Mouse (Mus musculus) heart, adult 18-20 months (tissue): ENCODE data around the gene Drc7. TPM values are rescaled to one million over a fixed set of nuclear protein-coding genes. Genes with fewer than 3 reads are reported as not detected.

ENCODE experiments used
- total RNA-seq, 2 experiments: library from RNA; stranded (reverse); gene quantifications; 2 replicates each; pipeline ENCODE4 v1.2.3; 2021

The Drc7 gene
- total RNA-seq, 2 experiments from 2014 or later: not detected

Other genes with a start within 250 kb of the Drc7 start
- 1 to 10 TPM in 1 of 2 experiments, not detected in 1; 1.5 TPM for gene Ccl17, start 244.7 kb upstream of the Drc7 start, total RNA-seq
- 100 to 1,000 TPM; 627 to 660 TPM for gene Coq9, start 216.8 kb upstream of the Drc7 start, total RNA-seq
- 10 to 100 TPM; 66.6 to 74.8 TPM for gene Ciapin1, start 216.7 kb upstream of the Drc7 start, total RNA-seq
- gene Polr2c, start 197.7 kb upstream of the Drc7 start, total RNA-seq: 10 to 100 TPM; 62.3 to 65.6 TPM
- 10 to 100 TPM; 11.9 to 16.6 TPM for gene Dok4, start 178.8 kb upstream of the Drc7 start, total RNA-seq
- 1 to 10 TPM; 3.8 to 4.1 TPM for gene Ccdc102a, start 137.0 kb upstream of the Drc7 start, total RNA-seq
- under 1 TPM in 1 of 2 experiments, not detected in 1; 0.41 TPM for gene Adgrg5, start 131.4 kb upstream of the Drc7 start, total RNA-seq
- 10 to 100 TPM; 60.8 to 62.2 TPM for gene Adgrg1, start 80.4 kb upstream of the Drc7 start, total RNA-seq
- gene Adgrg3, start 37.4 kb upstream of the Drc7 start, total RNA-seq: 1 to 10 TPM; 1.5 TPM
- 1 to 10 TPM; 4.8 to 5.1 TPM for gene Katnb1, start 26.1 kb downstream of the Drc7 start, total RNA-seq
- 10 to 100 TPM; 73.0 to 91.6 TPM for gene Kifc3, start 147.7 kb downstream of the Drc7 start, total RNA-seq